Mouse (Mus musculus): ENCODE data around the gene Lilra5.
"Not testable (repeated sequence)": the region's sequence is repeated elsewhere in the genome, so short reads cannot be mapped to it uniquely, and the experiment has no call there.

Lilra5 gene

DNA sequence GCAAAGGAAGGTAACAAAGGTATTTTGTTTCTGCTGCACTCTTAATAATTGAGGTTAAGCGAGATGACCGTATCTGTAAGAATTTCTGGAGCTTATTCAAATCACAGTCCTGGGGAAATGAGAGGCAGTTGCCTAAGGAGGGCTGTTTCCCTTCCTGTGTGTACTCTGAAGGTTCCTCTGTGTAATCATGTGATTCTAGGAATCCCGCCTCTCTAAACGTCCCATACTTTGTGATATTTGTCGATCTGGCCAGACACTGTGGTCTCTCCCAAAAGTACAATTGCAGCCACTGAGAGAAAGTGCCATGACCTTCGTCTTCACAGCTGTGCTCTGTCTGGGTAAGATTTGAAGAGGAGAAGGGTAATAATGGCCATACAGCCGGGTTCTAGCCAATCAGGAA, at the start of gene Lilra5:
Lilra5 (plus strand) TSS at position 301 of the 400 bp plus-strand sequence.
- DNase-seq: no peak

DNA sequence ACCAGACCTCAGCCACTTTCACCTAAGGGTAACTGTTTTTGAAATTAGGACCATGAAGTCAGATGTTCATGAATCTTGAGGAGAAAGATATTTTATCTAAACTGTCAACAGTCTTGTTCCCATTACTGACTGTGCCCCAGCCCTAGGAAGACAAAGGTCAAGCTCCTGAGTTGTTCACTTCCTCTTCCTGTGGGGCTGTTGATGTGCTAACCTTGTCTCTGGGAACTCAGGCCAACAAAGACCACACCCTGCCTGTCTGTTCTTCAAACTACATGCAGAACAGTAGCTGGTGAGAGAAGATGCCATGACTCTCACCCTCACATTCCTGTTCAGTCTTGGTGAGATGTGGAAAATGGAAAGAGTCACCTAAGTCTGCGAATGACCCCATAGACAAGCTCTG, 30.4 kb upstream of the Lilra5 start:
- no peak for DNase-seq

DNA sequence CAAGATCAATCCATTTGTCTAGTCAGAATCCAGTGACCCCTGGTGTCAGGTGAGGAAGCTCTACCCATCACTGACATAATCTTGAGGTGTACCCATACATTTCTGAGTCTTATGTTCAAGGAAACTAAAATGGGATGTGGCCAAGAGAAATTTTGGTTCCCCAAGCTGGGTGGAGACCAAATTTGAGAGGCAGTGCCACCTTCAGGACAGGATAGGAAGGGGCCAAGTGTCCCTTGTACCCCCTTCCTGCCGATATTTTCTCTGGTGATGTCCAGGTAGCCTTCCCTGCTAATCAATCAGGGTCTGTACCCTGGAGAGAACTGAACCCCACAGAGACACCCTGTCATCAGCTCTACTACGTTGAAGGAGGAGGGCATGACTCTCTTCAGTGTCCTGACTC, 28.9 kb upstream of the Lilra5 start:
- no peak for DNase-seq

DNA sequence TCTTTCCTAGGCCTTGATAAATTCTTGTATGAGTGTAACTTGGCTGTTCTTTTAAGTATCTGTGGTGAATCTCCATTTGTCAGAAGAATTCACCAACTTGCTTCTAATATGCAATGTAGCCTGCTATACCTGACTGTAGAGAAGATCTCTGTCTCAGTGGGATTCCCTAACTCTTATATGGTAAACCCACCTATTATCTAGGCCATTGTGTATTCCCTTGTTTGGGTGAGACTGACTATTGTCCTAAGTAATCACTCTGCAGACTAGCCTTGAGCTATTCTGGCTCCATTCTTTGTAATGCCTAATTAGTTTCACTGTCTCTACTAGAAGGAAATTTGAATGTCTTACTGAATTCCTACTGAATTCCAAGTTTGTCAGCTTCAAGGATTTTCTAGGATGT, 24.1 kb upstream of the Lilra5 start:
- not testable (repeated sequence) for DNase-seq

DNA sequence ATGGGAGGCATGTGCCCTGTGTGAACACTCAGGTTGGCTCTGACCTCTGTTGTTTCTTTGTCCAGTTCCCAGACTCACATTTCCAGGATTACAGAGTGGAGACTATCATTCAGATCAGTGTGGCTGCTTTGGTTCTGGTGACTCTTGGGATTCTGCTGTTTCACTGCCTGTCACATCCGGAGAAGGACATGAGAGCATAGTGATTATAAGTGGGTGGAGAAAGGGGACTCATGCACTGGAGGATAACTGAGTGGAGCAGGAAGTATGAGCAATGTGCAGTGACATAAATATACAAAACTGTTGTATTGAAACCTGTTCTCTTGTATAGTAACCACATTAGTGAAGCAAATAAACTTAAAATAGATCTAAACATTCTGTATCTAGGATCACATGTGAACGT, 22.2 kb upstream of the Lilra5 start:
- DNase-seq: no peak

DNA sequence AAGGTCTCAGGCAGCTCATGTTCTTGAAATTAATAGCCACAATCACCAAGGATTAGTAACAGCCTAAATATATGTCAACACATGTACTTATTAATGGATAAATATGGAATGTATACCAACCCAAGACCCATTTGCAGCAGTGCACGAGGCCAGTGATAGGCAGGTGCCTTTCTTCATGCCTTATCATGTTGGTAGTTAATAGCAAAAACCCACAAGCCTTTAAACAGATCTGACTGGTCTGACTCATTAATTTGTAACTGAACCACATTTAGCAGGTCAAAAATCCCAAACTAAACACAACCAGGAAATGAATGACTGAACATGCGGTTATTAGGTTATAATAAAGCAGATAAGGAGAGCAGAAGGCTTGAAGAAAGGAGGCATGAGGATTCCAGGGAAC, 21.7 kb upstream of the Lilra5 start:
- DNase-seq: no peak

DNA sequence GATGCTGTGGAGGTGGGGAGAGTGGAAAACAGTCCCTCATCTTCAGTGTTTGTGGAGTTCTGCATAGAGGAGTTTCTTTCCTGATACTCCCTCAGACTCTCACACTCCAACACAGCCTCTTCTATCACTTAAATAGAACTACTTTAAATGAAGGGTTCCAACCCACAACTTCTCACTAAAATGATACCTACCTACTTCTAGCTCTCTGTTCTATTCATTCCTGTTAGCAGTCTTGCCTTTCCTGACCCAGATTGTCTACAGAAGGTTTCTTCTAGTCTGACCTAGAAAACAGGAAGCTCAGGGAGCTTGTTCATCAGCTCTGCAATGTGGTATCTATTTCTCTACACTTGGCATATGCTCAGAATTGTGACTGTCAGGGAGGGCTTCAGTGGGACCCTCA, 2.0 kb upstream of the Lilra5 start:
- no peak for DNase-seq

DNA sequence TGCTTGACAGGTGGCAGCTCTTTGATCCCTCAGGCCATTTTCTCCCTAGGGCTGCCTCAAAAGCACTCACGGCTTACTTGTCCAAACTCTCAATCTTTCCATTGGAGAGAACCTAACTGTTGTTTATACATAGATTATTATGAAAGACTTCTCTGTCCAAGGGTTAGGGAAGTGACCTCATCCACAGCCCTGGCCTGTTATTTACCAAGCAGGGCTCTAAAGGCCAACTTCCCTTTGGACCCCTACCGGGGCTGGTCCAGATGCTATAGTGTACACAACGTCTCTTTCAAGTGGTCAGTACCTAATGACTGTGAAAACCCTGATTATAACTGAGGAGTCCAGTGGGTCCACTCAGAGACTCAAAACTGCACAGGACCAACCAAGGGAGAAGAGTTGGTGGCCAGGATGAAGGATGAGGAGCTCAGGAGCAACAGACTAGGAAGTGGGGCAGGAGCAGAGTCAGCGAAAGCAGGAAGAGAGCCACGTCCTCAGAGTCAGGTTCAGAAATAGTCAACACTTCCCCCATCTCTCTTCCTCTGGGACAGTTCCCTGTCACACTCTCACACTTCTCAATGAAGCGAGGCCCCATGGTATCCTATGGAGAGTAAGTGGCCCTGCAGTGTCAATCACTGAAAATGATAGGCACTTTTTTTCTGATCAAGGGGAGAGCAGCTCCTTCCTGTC, 1.6 kb downstream of the Lilra5 start:
- DNase-seq: no peak

DNA sequence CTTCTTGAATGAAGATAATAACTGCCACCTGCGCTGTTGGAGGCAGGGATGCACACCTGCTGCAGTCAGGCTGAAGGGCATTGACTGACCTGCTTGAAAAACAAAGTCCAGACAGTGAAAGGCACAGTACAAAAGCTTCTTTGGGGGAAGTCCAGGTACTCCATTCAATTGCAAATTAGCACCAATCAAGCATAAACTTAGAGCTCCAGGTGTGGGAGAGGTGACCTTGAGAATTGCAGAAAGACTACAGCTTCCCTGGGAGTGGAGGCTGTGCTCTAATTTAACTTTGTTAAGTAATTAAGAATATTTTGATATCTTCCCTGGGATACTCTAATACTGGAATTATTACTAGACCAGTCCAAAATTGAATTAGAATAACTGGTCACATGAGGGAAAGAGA, 13.7 kb downstream of the Lilra5 start:
- not testable (repeated sequence) for DNase-seq

DNA sequence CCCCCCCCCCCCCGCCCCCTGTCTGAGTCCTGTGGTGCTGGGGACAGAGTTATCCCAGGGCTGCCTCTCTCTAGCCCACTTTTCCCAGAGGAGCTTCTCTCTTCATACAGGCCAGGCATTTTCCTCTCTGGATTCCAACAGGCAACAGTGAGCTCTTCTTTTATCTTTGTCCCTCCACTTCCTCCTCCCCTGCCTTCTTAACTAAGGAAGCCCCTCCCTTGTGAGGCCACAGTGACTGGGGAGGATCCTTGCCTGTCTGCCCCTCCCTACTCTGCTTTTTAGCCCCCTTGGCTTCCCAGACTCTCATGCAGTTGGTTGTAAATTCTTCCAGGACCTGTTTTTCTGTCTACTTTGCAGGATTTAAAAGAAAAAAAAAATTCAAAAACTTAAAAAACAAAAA, 18.5 kb downstream of the Lilra5 start:
- DNase-seq: not testable (repeated sequence)

DNA sequence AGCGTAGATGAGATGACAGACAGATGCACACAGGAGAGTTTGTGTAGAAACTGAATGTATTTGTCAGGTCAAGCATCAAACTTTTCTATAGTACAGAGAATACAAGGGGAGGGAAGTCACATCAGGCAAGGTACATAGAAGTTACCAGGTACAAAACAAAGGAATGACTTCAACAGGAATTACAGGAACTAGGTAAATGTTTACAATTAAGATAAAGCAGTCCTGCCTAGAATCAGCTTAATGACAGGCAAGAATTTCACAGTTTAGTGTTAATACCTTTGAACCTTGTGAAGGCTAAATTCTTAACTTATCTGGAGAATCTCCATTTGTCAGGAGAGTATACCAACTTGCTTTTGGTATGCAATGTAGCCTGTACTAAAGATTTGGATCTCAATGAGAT, 23.0 kb downstream of the Lilra5 start:
- DNase-seq: not testable (repeated sequence)

DNA sequence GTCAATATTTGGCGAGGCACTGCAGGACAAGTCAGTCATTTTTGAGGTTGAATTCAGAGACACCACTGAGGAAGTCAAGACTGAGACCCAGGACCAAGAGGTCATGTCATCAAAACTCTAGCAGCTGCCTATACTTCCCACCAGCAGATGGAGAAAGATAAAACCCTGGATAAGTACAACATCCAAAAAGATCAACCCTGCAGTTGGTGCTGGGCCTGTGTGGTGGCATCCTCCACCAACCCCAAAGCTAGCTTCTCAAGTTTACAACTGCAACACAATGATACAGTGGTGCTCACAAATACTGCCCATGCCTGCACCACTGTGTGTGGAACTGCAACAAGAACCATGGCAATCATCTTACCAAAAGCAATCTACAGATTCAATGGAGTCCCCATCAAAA, 34.6 kb downstream of the Lilra5 start:
- DNase-seq: not testable (repeated sequence)

DNA sequence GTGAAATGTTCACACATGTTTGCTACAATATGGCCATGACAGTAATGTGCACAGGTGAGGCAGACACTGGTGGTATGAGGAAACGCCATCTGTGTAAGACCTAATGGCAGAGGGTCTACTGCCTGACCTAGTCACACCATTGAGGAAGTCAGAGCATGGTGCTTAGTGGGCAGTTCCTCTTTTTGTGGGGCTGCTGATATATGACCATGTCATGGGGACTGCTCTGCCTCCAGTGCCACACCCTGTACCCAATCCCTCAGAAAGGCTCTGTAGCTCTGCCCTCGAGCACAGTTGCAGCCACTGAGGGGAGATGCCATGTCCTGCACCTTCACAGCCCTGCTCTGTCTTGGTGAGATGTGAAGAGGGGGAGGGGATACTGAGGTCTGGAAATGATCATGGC, 36.3 kb downstream of the Lilra5 start:
- not testable (repeated sequence) for DNase-seq

DNA sequence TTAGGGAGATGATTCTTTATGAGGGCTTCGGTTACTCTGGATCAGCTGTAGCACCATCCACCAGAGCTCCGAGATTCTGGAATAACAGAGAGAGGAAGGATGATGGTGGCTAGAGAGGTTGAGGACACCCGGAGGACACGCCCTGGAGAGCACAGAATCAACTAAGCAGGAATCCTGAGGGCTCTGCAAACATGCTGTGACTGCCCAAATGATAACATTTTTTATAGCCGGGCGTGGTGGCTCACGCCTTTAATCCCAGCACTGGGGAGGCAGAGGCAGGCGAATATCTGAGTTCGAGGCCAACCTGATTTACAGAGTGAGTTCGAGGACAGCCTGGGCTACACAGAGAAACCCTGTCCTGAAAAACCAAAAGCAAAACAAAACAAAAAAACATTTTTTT, 37.9 kb downstream of the Lilra5 start:
- DNase-seq: not testable (repeated sequence)

DNA sequence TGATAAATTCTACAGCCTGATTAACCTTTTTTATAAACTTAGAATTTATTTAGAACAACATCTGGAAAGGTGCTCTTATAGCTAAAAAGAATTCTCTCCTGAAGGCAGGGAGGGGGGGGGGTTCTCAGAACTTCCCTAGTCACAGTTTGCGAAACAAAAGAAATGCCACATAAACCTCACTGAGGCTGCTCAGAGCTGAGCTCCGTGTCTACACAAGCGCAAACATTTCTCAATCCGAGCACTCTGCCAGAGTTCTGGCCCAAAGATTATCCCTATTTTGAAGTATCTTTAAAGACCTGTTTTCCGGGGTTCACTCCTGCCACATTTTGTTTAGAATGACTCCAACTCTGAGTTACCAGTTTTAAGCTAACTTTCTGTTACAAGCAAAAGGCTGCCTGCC, 55.1 kb downstream of the Lilra5 start:
- no peak for DNase-seq
